8 mouse cellular contexts compared by ENCODE assay signal in the genomic region with DNA sequence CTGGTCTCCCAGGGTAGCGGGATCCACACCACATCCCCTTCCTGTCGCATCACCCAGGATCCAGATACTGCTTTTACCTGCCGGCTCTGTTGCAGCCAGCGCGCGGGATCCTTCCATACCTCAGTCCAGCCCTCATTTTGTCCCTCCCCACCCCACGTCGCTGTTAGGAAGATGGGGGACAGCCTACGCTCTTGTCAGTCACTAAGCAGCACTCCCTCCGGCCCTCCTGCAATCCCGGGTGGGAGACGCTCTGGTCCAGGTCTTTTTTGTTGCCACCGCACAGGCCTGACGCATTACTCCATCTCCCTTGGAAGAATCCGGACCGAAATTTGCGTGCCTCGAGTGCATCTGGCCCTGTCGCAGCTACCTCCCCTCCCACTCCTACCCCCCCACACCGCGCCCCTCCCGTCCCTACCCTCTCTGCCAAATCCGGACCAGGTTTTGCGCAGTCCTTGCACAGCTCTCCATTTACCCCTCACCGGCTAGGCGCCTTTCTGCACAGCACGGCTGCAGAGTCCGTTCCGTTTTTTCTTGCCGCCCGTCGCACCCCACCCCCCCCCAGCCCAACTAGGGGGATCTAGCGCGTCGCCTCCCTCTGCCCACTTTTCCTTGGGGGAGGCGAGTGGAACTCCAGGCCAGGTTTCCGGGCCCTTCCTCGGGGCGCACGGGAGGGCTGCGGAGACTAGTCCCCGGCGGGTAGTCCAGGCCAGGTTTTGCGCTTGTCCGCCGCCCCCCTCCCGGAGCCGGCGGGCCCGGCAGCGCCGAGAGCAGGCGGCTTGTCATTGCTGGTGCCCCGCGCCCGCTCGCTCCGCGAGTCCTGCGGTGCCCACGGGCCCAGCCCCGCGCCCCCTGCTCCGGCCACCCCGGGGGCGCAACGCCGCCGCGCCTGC. TPM values are rescaled to one million over a fixed set of nuclear protein-coding genes. Genes with fewer than 3 reads are reported as not detected.
DNase-seq lines count a peak whose midpoint lies in the region; ATAC-seq and TF ChIP-seq lines count a peak whose summit lies in the region.

A gene (plus strand): TSS at position 743 of the 890 bp plus-strand sequence.

- H3K4me2 ChIP-seq in hindbrain, embryonic 12.5 days (replicated peaks), result peak within 1 kb of the TSS; percentile 77
- H3K4me2 ChIP-seq in lung, postnatal 0 days (replicated peaks; ENCODE audit: low read depth, low read length), result peak within 1 kb of the TSS; percentile 100

- no peak for TF ChIP-seq CTCF in lung, postnatal 0 days (IDR thresholded peaks at IDR 0.05)

- peak; percentile 96 for DNase-seq in NIH3T3 (ENCODE audit: low read depth)
- peak; percentile 99 for DNase-seq in cerebellum, adult 9-11 months
- peak; percentile 90 to 97 for DNase-seq in frontal cortex, postnatal 14 days (ENCODE audit: low spot score in 2 of 2)
- DNase-seq in layer of hippocampus, postnatal 10 days (ENCODE audit: low spot score in 2 of 2), result peak; percentile 96 to 98
- peak; percentile 98 for DNase-seq in lung, postnatal 0 days (ENCODE audit: low spot score)
- peak; percentile 91 for DNase-seq in ovary, postnatal 36 days (ENCODE audit: low spot score)
- DNase-seq in thymus, postnatal 14 days, result peak; percentile 93

- peaks cover 53% of the 10 kb centered on the region for H3K4me1 ChIP-seq in hindbrain, embryonic 12.5 days
- no peaks in the 10 kb centered on the region for H3K4me1 ChIP-seq in lung, postnatal 0 days (ENCODE audit: insufficient read depth, low read depth, low read length)

- peak within 1 kb of the TSS; percentile 92 for H3K4me3 ChIP-seq in hindbrain, embryonic 12.5 days
- peak within 1 kb of the TSS; percentile 81 for H3K4me3 ChIP-seq in lung, postnatal 0 days (ENCODE audit: low read depth, low read length)

- peak within 1 kb of the TSS; percentile 99 for H3K27ac ChIP-seq in hindbrain, embryonic 12.5 days
- H3K27ac ChIP-seq in lung, postnatal 0 days (ENCODE audit: low read length), result peak within 1 kb of the TSS; percentile 92

- H3K9me3 ChIP-seq in hindbrain, embryonic 12.5 days (replicated peaks), result no peaks in the 10 kb centered on the region
- no peaks in the 10 kb centered on the region for H3K9me3 ChIP-seq in lung, postnatal 0 days (ENCODE audit: low read length)

- ATAC-seq in hindbrain, embryonic 12.5 days (ENCODE audit: low FRiP score), result peak; percentile 91
- ATAC-seq in lung, postnatal 0 days, result peak; percentile 89

- WGBS in hindbrain, embryonic 12.5 days, result under 1% methylated on average over 70 of the region's 70 CpGs
- 1% methylated on average over 59 of the region's 70 CpGs for WGBS in lung, postnatal 0 days

- H3K36me3 ChIP-seq in hindbrain, embryonic 12.5 days, result no peaks in the 10 kb centered on the region
- no peaks in the 10 kb centered on the region for H3K36me3 ChIP-seq in lung, postnatal 0 days (ENCODE audit: insufficient read depth, low read length)

- H3K9ac ChIP-seq in hindbrain, embryonic 12.5 days, result peak within 1 kb of the TSS; percentile 97
- peak within 1 kb of the TSS; percentile 60 for H3K9ac ChIP-seq in lung, postnatal 0 days (replicated peaks; ENCODE audit: low read depth)

- no peak for TF ChIP-seq EP300 in lung, postnatal 0 days (IDR thresholded peaks at IDR 0.05)

- peaks cover 17% of the 10 kb centered on the region for H3K27me3 ChIP-seq in hindbrain, embryonic 12.5 days
- H3K27me3 ChIP-seq in lung, postnatal 0 days (replicated peaks; ENCODE audit: insufficient read depth, low read length), result peaks cover 6% of the 10 kb centered on the region; the same call in 1 of the 2 replicates

RNA-seq across cellular contexts. Expression of the gene that starts here (rescaled TPM):
- 38.7 and 41.5 TPM in 2 replicates for polyA plus RNA-seq in hindbrain, embryonic 12.5 days (2016; fragmentation: Nextera tagmentation; extraction: Ambion mirVana)
- 100 to 1,000 TPM; 360 to 379 TPM for total RNA-seq in layer of hippocampus, postnatal 10 days (2021)
- 11.4 and 14.3 TPM in 2 replicates for polyA plus RNA-seq in lung, postnatal 0 days (2015; fragmentation: Nextera tagmentation; extraction: Ambion mirVana)

Comparison
In these comparisons a context has a peak if more than half of its experiments do, and no peak if none do; other contexts are left out.
1. Peak in every context shown above with its lines: DNase-seq, ATAC-seq, H3K4me3 ChIP-seq and H3K27ac ChIP-seq.